Mouse (Mus musculus): ENCODE measurements around the gene Krtap11-1. TPM values are rescaled to one million over a fixed set of nuclear protein-coding genes. Genes with fewer than 3 reads are reported as not detected.

Gene Krtap11-1
- not detected in 2 replicates for polyA plus RNA-seq (2016; fragmentation: Nextera tagmentation; extraction: Ambion mirVana)

GRCm38 (mm10) chr16:89571083-89571482, at the start of gene Krtap11-1:
TSS of gene Krtap11-1 (minus strand) at chr16:89571183.
- H3K27me3 ChIP-seq: no peaks in the 10 kb centered on the region
- H3K36me3 ChIP-seq: no peaks in the 10 kb centered on the region
- H3K4me2 ChIP-seq (replicated peaks): no peak within 1 kb of the TSS
- 91% methylated on average over 5 of the region's 5 CpGs for WGBS
- H3K4me3 ChIP-seq: no peak within 1 kb of the TSS
- no peak for ATAC-seq (ENCODE audit: low FRiP score)
- no peak within 1 kb of the TSS for H3K9ac ChIP-seq
- H3K4me1 ChIP-seq: no peaks in the 10 kb centered on the region
- no peaks in the 10 kb centered on the region for H3K9me3 ChIP-seq (replicated peaks)
- no peak within 1 kb of the TSS for H3K27ac ChIP-seq

DNA sequence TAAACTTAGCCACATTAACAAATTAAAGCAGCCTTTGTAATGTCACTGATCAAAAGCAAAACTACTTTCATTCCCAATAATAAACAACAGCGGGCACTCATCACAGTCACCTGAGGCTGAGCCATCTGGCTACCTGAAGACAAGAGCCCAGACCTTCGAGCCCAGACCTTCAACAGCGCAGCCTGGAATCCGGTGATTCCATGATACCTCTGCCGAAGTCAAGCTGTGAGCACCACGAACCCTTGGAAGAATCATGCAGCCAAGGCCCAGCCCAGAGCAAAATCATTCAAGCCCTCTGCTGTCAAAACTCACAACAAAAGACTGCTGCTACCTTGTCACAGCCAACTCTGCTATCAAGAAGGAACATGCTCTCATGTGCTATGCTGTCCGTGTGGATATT, 47.2 kb upstream of the Krtap11-1 start:
- H3K36me3 ChIP-seq: no peaks in the 10 kb centered on the region
- H3K27ac ChIP-seq: no peak overlapping the region
- H3K4me2 ChIP-seq (replicated peaks): no peak overlapping the region
- no peak for ATAC-seq (ENCODE audit: low FRiP score)
- H3K4me1 ChIP-seq: no peaks in the 10 kb centered on the region
- H3K27me3 ChIP-seq: no peaks in the 10 kb centered on the region
- no peak overlapping the region for H3K4me3 ChIP-seq
- WGBS: 90% methylated on average over 7 of the region's 7 CpGs
- no peak overlapping the region for H3K9ac ChIP-seq
- H3K9me3 ChIP-seq (replicated peaks): no peaks in the 10 kb centered on the region

DNA sequence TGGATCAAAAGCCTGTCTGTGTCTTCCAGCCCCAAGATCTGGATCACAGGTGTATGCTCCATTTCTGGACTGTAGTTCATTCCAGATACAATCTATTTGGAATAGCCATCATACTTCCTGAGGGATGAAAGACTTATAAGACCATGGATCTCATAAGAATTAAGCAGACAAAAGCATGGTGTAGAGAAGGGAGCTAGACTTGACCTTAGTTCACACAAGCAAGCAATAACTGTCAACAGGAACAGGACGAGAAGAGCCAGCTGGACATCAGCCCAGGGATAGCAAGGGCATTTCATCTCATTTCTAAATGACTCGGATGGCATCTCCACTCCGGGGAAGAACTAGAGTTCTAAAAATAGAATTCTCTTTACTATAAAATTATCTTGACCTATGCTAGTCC, 46.3 kb upstream of the Krtap11-1 start:
- H3K9me3 ChIP-seq (replicated peaks): no peaks in the 10 kb centered on the region
- no peak overlapping the region for H3K9ac ChIP-seq
- H3K27ac ChIP-seq: no peak overlapping the region
- no peaks in the 10 kb centered on the region for H3K27me3 ChIP-seq
- no peaks in the 10 kb centered on the region for H3K36me3 ChIP-seq
- no peaks in the 10 kb centered on the region for H3K4me1 ChIP-seq
- H3K4me3 ChIP-seq: no peak overlapping the region
- WGBS: 83% methylated on average over 3 of the region's 3 CpGs
- no peak for ATAC-seq (ENCODE audit: low FRiP score)
- H3K4me2 ChIP-seq (replicated peaks): no peak overlapping the region

- no peak overlapping the region for H3K4me3 ChIP-seq
- no peak overlapping the region for H3K4me2 ChIP-seq (replicated peaks)
- H3K27ac ChIP-seq: no peak overlapping the region
- WGBS: 84% methylated on average over 12 of the region's 12 CpGs
- no peaks in the 10 kb centered on the region for H3K27me3 ChIP-seq
- H3K4me1 ChIP-seq: no peaks in the 10 kb centered on the region
- H3K36me3 ChIP-seq: no peaks in the 10 kb centered on the region
- no peak for ATAC-seq (ENCODE audit: low FRiP score)
- H3K9ac ChIP-seq: no peak overlapping the region
- no peaks in the 10 kb centered on the region for H3K9me3 ChIP-seq (replicated peaks)
These were observed 42.7 kb upstream of the Krtap11-1 start for GRCm38 (mm10) chr16:89613726-89614125.

DNA sequence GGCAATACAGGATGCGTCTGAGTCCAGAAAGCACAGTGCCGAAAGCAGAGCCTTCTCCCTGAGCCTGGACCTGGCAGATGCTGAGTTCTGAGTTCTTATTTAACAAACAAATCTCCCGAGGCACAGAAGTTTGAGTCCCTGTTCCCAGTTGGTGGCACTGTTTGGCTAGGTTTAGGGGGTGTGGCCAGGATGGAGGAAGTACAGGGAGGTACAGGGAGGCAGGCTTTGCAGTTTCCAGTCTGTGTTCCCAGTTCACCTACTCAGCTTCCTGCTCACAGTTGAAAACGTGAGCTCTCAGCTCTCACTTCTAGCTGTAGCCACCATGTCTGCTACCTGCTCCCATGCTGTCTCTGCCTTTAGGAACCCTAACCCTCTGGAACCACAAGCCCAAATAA, 37.8 kb upstream of the Krtap11-1 start:
- ATAC-seq (ENCODE audit: low FRiP score): no peak
- Histone ChIP-seq H3K27me3 (no peaks in the 10 kb centered on the region), H3K4me3 (no peak overlapping the region), H3K4me2 (replicated peaks) (no peak overlapping the region), H3K9me3 (replicated peaks) (no peaks in the 10 kb centered on the region), H3K4me1 (no peaks in the 10 kb centered on the region), H3K36me3 (no peaks in the 10 kb centered on the region), H3K9ac (no peak overlapping the region), H3K27ac (no peak overlapping the region)
- 71% methylated on average over 4 of the region's 4 CpGs for WGBS

GRCm38 (mm10) chr16:89608161-89608790, 37.3 kb upstream of the Krtap11-1 start:
- no peak for ATAC-seq (ENCODE audit: low FRiP score)
- no peak overlapping the region for H3K9ac ChIP-seq
- H3K27me3 ChIP-seq: no peaks in the 10 kb centered on the region
- no peaks in the 10 kb centered on the region for H3K9me3 ChIP-seq (replicated peaks)
- H3K36me3 ChIP-seq: no peaks in the 10 kb centered on the region
- H3K27ac ChIP-seq: no peak overlapping the region
- H3K4me2 ChIP-seq (replicated peaks): no peak overlapping the region
- no peaks in the 10 kb centered on the region for H3K4me1 ChIP-seq
- 93% methylated on average over 12 of the region's 12 CpGs for WGBS
- H3K4me3 ChIP-seq: no peak overlapping the region

GRCm38 (mm10) chr16:89606951-89607350, 36.0 kb upstream of the Krtap11-1 start:
- H3K4me3 ChIP-seq: no peak overlapping the region
- H3K27me3 ChIP-seq: no peaks in the 10 kb centered on the region
- H3K4me2 ChIP-seq (replicated peaks): no peak overlapping the region
- H3K4me1 ChIP-seq: no peaks in the 10 kb centered on the region
- no peaks in the 10 kb centered on the region for H3K9me3 ChIP-seq (replicated peaks)
- ATAC-seq (ENCODE audit: low FRiP score): no peak
- no peaks in the 10 kb centered on the region for H3K36me3 ChIP-seq
- no peak overlapping the region for H3K27ac ChIP-seq
- H3K9ac ChIP-seq: no peak overlapping the region
- 89% methylated on average over 3 of the region's 3 CpGs for WGBS

DNA sequence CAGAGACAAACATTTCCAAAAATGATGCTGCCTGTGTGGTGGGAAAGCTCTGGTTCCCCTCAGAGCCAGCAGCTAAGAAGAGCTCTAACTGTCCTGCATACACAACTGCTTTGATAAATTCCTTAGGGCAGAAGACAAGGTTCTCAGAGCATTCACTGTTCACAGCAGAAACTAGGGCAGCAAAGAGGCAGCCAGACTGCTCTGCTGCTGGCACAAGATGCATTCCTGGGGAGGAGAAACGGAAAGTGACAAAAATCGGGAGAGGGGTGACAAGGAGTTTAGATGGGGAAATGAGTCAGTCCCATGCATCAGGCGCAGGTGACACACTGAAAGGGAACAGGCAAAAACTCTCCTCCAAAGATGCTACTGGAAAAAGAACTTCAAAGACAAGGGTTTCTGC, 16.2 kb upstream of the Krtap11-1 start:
- no peak for ATAC-seq (ENCODE audit: low FRiP score)
- 72% methylated on average over 3 of the region's 3 CpGs for WGBS
- H3K27me3 ChIP-seq: no peaks in the 10 kb centered on the region

GRCm38 (mm10) chr16:89585604-89586508, 14.9 kb upstream of the Krtap11-1 start:
- no peak overlapping the region for H3K4me2 ChIP-seq (replicated peaks)
- H3K4me3 ChIP-seq: no peak overlapping the region
- H3K27ac ChIP-seq: no peak overlapping the region
- H3K9ac ChIP-seq: no peak overlapping the region
- 65% methylated on average over 9 of the region's 9 CpGs for WGBS
- peak; percentile 46; the same call in 1 of the 2 replicates for ATAC-seq (ENCODE audit: low FRiP score)
- H3K36me3 ChIP-seq: no peaks in the 10 kb centered on the region
- no peaks in the 10 kb centered on the region for H3K27me3 ChIP-seq
- H3K4me1 ChIP-seq: peaks cover 5% of the 10 kb centered on the region; the same call in 1 of the 2 replicates
- no peaks in the 10 kb centered on the region for H3K9me3 ChIP-seq (replicated peaks)

More for the DNA sequence above, 16.2 kb upstream of the Krtap11-1 start:
- Histone ChIP-seq H3K4me1 (peaks cover 5% of the 10 kb centered on the region; the same call in 1 of the 2 replicates), H3K4me3 (no peak overlapping the region), H3K9me3 (replicated peaks) (no peaks in the 10 kb centered on the region), H3K27ac (no peak overlapping the region), H3K4me2 (replicated peaks) (no peak overlapping the region), H3K36me3 (no peaks in the 10 kb centered on the region), H3K9ac (no peak overlapping the region)

DNA sequence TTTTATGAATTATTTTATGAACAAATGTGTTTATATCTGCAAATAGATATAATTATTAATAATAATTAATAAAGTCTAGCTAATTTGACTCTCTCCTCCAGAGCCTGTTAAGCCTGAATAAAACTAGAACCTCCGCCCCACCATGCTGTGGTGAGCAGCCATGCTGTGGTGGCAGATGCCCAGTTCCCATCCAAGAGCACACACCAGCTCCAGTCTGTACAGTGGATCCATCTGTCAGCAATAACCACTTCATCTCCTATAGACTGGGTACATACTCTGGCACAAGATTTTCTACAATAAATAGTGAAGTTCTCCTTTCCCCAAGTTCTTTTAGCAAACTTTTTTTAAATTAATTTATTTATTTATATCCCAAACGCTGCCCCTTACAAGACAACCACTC, 10.7 kb upstream of the Krtap11-1 start:
- Histone ChIP-seq H3K9ac (no peak overlapping the region), H3K4me3 (no peak overlapping the region), H3K27me3 (no peaks in the 10 kb centered on the region), H3K4me2 (replicated peaks) (no peak overlapping the region), H3K4me1 (peaks cover 5% of the 10 kb centered on the region; the same call in 1 of the 2 replicates), H3K36me3 (no peaks in the 10 kb centered on the region), H3K27ac (no peak overlapping the region), H3K9me3 (replicated peaks) (no peaks in the 10 kb centered on the region)
- 90% methylated on average over 2 of the region's 2 CpGs for WGBS
- ATAC-seq (ENCODE audit: low FRiP score): no peak

GRCm38 (mm10) chr16:89570516-89570915, 467 bp downstream of the Krtap11-1 start:
- Histone ChIP-seq H3K36me3 (no peaks in the 10 kb centered on the region), H3K9me3 (replicated peaks) (no peaks in the 10 kb centered on the region), H3K27ac (no peak overlapping the region), H3K4me1 (no peaks in the 10 kb centered on the region), H3K4me3 (no peak overlapping the region), H3K9ac (no peak overlapping the region), H3K4me2 (replicated peaks) (no peak overlapping the region), H3K27me3 (no peaks in the 10 kb centered on the region)
- WGBS: 91% methylated on average over 9 of the region's 9 CpGs
- no peak for ATAC-seq (ENCODE audit: low FRiP score)

GRCm38 (mm10) chr16:89569136-89569535, 1.8 kb downstream of the Krtap11-1 start:
- Histone ChIP-seq H3K4me3 (no peak overlapping the region), H3K9me3 (replicated peaks) (no peaks in the 10 kb centered on the region), H3K4me2 (replicated peaks) (no peak overlapping the region), H3K27me3 (no peaks in the 10 kb centered on the region), H3K9ac (no peak overlapping the region), H3K4me1 (no peaks in the 10 kb centered on the region), H3K36me3 (no peaks in the 10 kb centered on the region), H3K27ac (no peak overlapping the region)
- ATAC-seq (ENCODE audit: low FRiP score): no peak
- WGBS: 68% methylated on average over 6 of the region's 6 CpGs

All from hindbrain, embryonic 12.5 days (tissue).